Mouse (Mus musculus): ENCODE measurements at regions not wholly inside any gene's neighbourhood (a gene's known extent, or its start where the extent isn't known, plus 50 kb on each side); places are given as distances from the start of the nearest gene placed in this dataset.

DNA sequence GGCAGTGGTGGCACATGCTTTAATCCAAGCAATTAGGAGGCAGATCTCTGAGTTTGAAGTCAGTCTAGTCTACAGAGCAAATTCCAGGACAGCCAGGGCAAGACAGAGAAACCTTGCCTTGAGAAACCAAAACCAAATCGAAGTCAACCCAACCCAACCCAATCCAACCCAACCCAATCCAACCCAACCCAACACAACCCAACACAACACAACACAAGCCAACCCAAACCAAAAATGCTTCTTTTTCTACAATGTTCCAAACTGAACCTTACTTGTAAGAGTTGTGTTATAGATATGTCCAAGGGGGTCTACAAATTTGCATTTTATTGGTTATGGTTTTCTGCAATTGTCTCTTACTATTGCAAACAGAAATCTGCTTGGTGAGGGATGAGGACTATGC lies 52.8 kb upstream of the Chodl start:
- DNase-seq (ENCODE audit: low read depth, low spot score): peak; percentile 8

DNA sequence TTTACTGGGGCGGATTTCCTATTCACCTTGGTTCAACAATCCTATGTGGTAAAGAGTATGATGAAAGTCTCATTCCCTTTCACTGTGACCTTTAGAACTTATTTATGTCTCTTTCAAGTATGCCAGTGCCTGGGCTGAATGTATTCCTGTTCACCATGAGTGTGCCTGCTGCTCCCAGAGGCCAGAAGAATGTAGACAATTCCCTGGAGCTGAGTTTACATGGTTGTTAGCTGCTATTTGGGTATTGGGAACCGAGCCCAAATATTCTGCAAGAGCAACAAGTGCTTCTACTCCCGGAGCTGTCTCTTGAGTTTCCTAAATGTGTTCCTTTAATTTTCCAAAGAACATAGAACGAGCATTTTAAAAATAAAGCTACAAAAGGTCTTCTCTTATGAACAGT lies 71.7 kb upstream of the Chodl start:
- no peak for DNase-seq (ENCODE audit: low read depth, low spot score)

DNA sequence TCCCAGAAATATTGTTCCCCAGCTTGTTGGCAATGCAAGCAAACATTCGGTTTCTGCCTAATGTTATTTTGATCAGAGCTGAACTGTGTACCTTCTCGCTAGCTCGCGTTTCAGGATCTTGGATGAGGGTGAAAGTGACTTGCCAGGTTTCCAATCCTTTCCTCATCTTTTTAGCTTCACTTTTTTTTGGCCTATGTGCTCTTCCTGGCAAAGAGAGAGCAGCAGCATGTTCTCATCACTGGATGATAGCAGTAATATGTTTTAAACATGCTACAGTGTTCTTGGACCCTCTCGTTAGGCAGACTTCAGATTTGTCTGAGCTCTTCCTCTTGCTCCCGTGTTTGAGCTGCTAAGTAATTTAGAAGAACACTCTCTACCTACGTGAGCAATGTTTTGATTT lies 99.8 kb upstream of the Chodl start:
- DNase-seq (ENCODE audit: low read depth, low spot score): no peak

- DNase-seq (ENCODE audit: low read depth, low spot score): no peak
Measured at GRCm38 (mm10) chr16:78827739-78828138, 103.0 kb upstream of the Chodl start.

- DNase-seq (ENCODE audit: low read depth, low spot score): no peak
Measured at GRCm38 (mm10) chr16:78790064-78790463, 140.7 kb upstream of the Chodl start.

GRCm38 (mm10) chr16:78759226-78759625 lies 171.5 kb upstream of the Chodl start:
- DNase-seq (ENCODE audit: low read depth, low spot score): no peak

DNA sequence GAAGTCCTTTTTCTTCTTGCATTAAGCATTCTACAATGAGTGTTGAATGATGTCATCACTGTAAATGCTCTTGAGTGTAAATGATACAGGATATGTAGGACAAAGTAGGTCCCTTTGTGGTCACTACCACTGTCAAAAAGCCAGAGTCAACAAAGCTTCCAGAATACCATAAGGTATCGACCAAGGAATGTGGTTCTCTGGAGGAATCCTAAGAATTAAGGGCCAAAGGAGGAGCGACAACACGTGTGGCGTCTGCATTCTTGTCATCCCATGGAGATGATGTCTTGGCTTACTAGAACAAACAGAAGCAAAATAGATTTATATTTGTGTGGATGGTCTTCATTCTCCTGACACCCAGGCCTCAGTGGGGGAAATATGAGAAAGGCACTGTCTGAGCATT lies 161.4 kb upstream of the D16Ertd472e start:
- DNase-seq (ENCODE audit: low read depth, low spot score): no peak

GRCm38 (mm10) chr16:78730583-78731501 lies 154.3 kb upstream of the D16Ertd472e start:
- no peak for DNase-seq (ENCODE audit: low read depth, low spot score)

- DNase-seq (ENCODE audit: low read depth, low spot score): no peak
Measured at GRCm38 (mm10) chr16:78725541-78725940, 149.0 kb upstream of the D16Ertd472e start.

DNA sequence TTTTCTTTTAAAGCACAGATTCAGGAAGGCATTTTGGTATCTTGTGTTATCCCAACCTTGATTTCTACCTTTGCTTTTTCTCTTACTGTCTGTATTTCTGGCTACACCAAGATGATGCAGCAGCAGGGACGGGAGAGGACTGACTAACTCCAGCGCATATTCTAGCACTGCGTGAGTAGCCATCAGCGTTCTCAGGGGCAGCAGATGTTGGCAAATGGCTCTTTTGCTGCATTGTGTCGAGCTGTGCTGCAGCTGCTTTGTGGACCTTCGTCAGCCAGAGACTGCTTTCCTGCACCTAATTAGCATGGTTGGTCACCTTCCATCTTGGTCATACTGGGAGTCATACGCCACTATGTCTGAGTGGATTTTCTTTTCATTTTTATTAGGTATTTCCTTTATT lies 133.4 kb upstream of the D16Ertd472e start:
- DNase-seq (ENCODE audit: low read depth, low spot score): no peak

- DNase-seq (ENCODE audit: low read depth, low spot score): no peak
Measured at GRCm38 (mm10) chr16:78707566-78707965, 131.1 kb upstream of the D16Ertd472e start.

- DNase-seq (ENCODE audit: low read depth, low spot score): no peak
Measured at GRCm38 (mm10) chr16:78707165-78707564, 130.7 kb upstream of the D16Ertd472e start.

DNA sequence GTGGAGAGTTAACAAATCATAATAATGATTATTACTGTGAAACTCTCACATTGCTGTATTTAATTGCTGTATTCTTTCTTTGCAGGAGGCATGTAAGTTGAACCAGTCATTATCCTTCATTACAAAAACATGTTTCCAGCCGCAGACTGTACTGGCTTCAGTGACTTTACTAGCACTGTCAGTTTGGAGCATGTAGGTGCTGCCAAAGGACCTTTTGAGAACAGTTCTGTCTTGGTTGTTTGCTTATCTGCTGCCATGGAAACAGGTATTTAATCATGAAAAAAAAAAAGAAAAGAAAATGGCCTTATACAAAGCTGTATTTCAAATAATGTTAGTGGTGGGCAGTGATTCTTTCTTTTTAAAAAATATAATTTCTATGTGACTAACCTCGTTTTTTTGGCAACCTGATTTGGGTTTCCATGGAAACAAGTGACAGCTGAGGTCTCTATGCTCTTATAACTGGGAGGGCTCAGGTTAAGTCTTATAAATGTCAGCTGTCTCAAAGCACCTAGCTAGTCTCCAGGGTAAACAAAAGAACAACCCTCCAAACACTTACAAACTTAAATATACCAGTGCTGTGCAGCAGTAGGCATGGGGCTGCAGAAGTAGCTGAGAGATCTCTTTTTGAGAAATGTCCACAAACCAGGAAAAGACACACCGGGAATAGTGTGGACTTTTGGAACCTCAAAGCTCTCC lies 121.2 kb upstream of the D16Ertd472e start:
- DNase-seq (ENCODE audit: low read depth, low spot score): no peak

GRCm38 (mm10) chr16:78688251-78688650 lies 111.7 kb upstream of the D16Ertd472e start:
- DNase-seq (ENCODE audit: low read depth, low spot score): no peak

DNA sequence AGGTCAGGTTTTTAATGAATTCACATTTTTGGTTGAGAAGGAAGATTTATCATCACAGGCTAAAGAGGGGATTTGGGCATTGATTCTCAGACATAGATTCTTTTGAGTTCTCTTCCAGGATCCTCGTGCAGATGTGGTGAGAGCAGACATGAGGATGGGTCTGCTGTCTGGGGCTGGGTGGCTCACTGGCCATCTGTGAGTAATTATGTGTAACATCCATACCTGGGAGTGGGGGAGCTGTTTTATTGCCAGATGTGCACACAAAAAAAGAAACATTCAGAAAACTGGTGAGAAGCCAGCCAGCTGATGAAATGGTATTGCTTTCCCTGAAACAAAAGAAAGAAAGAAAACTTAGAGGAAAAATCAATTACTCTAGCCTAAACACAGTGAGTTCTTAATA lies 108.7 kb upstream of the D16Ertd472e start:
- no peak for DNase-seq (ENCODE audit: low read depth, low spot score)

- no peak for DNase-seq (ENCODE audit: low read depth, low spot score)
Measured at GRCm38 (mm10) chr16:78684031-78684430, 107.5 kb upstream of the D16Ertd472e start.

GRCm38 (mm10) chr16:78661126-78661525 lies 84.6 kb upstream of the D16Ertd472e start:
- no peak for DNase-seq (ENCODE audit: low read depth, low spot score)

GRCm38 (mm10) chr16:78644710-78645109 lies 68.2 kb upstream of the D16Ertd472e start:
- DNase-seq (ENCODE audit: low read depth, low spot score): no peak

- no peak for DNase-seq (ENCODE audit: low read depth, low spot score)
Measured at GRCm38 (mm10) chr16:78641717-78642116, 65.2 kb upstream of the D16Ertd472e start.

GRCm38 (mm10) chr16:78641205-78641604 lies 64.7 kb upstream of the D16Ertd472e start:
- DNase-seq (ENCODE audit: low read depth, low spot score): no peak

- DNase-seq (ENCODE audit: low read depth, low spot score): no peak
Measured at GRCm38 (mm10) chr16:78637452-78637851, 60.9 kb upstream of the D16Ertd472e start.

- peak; percentile 49 for DNase-seq (ENCODE audit: low read depth, low spot score)
Measured at GRCm38 (mm10) chr16:78637015-78637414, 60.5 kb upstream of the D16Ertd472e start.

- no peak for DNase-seq (ENCODE audit: low read depth, low spot score)
Measured at GRCm38 (mm10) chr16:78635774-78636173, 59.3 kb upstream of the D16Ertd472e start.

Data from A20 (cell line).